Mouse (Mus musculus) E14TG2a.4 (cell line): Measurements from ENCODE around the gene Cux2.

Source experiments
- H3K27me3 ChIP-seq: 2 replicates; pipeline ENCODE4 v1.6.1; 2014; ENCODE audit warnings: low read length, control low read depth; ENCODE audit not compliant: insufficient read depth
- H3K36me3 ChIP-seq: 2 replicates; pipeline ENCODE4 v1.6.1; 2014; ENCODE audit warnings: low read length, control low read depth; ENCODE audit not compliant: insufficient read depth
- H3K4me1 ChIP-seq: replicated peaks from 2 replicates; pipeline ENCODE4 v1.6.1; 2014; ENCODE audit warnings: low read depth, low read length, control low read depth
- H3K4me3 ChIP-seq: replicated peaks from 2 replicates; pipeline ENCODE4 v1.5.1; 2014; ENCODE audit warnings: mild to moderate bottlenecking, low read length
- H3K9me3 ChIP-seq: 2 replicates; pipeline ENCODE4 v1.6.1; 2014; ENCODE audit warnings: low read length, control low read depth
- CTCF ChIP-seq: conservative IDR thresholded peaks from 2 replicates; pipeline ENCODE4 v1.5.1; 2014; ENCODE audit warnings: low read length
- NANOG ChIP-seq: IDR thresholded peaks from 2 replicates; pipeline ENCODE4 v1.6.1; 2014; ENCODE audit warnings: borderline replicate concordance, low read length, mixed read lengths
- POU5F1 ChIP-seq: IDR thresholded peaks from 2 replicates; pipeline ENCODE4 v1.6.1; 2014; ENCODE audit warnings: low read length, borderline replicate concordance

Cux2 gene

DNA sequence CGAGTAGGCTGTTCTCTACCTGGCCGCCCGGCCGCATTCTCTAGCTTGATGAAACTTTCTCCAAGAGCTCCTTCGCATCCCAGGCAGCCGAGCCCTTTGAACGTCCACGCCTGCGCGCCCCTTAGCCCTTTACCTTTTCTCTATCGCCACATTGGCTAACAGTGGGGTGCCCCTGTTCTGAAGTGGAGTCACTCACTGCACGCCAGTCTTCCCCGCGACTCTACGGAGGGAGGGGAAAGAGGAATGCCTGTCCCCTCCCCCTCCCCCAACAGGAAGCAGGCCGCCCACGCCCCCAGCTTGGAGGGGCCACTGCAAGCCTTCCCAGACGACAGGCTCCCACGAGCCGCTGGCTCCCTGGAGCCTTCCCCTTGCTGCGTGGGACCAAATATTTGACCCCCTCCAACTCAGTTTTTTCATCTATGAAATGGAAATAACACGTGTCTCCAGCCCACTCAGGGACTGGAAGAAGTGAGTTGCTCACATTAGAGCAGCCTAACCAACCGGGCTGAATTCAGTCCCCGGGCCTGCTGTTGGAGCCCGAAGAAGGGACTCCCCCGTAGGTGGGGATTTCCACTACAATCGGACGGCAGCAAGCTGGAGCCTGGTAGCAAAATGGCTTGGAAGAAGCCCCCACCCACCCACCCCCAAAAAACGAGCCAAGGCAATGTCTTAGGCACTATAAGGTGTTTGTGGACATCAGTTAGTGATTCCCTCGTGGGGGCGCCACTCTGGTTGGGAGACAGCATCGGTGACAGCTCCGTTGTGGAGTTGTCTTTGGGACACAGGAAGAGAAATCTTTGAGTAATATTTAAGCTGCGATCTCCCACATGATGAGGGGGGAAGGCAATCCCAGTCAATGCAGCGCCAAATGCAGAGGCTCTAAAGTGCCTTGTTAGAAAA is 212.2 kb downstream of the Cux2 start, which contains the start of gene Sh2b3:
Sh2b3 (minus strand) TSS at position 206 of the 900 bp plus-strand sequence.
- Histone ChIP-seq H3K9me3 (no peaks in the 10 kb centered on the region), H3K4me1 (peaks cover 76% of the 10 kb centered on the region), H3K27me3 (peaks cover 33% of the 10 kb centered on the region), H3K4me3 (peak within 1 kb of the TSS; percentile 95), H3K36me3 (0 out of 2 replicates have a peak, but pooled peaks cover under 1% of the 10 kb centered on the region)
- no peak for TF ChIP-seq NANOG
- TF ChIP-seq POU5F1 = no peak
- no peak for TF ChIP-seq CTCF

GRCm38 (mm10) chr5:121836692-121837415 is 213.0 kb downstream of the Cux2 start:
- H3K36me3 ChIP-seq = peaks cover 9% of the 10 kb centered on the region; the same call in 1 of the 2 replicates
- no peaks in the 10 kb centered on the region for H3K9me3 ChIP-seq
- peaks cover 31% of the 10 kb centered on the region for H3K27me3 ChIP-seq
- H3K4me3 ChIP-seq = peak overlapping the region; percentile 95
- peaks cover 68% of the 10 kb centered on the region for H3K4me1 ChIP-seq
- no peak for TF ChIP-seq POU5F1
- TF ChIP-seq NANOG = no peak
- no peak for TF ChIP-seq CTCF

DNA sequence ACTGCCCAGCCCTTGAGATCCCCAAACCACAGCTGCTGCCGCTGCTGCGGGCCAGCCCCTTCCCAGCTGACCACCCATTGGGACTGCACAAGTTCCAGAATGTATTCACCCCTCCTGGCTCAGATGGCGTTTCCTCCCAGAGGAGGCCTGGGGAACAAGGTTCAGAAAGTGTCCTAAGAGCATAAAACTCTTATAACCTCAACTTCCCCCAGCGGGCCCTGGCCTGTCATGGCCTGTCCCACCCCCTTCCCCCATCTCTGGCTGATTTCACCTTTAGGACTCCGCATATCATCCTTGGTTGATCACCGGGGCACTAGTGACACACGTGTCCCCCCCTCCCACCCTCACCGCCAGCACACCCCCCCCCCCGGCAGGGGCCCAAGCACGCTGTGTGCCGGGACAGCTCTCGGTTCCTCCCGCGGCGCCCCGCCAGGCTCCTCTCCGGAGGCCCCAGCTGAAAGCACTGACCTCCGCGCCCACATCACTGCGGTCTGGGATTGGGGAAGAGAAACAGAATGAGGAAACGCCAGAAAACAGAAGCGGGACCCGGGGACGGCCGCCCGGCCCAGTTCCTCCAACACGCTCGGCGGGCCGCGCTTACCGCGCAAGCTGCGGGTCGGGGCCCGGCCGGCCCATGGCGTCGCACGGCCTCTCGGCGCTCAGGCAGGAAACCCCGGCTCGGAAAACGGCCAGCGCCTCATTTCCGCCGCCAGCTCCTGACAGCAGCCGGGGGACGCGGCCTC is 213.8 kb downstream of the Cux2 start:
- TF ChIP-seq NANOG (no peak), CTCF (no peak), POU5F1 (no peak)
- H3K4me1 ChIP-seq = peaks cover 60% of the 10 kb centered on the region
- H3K36me3 ChIP-seq = peaks cover 16% of the 10 kb centered on the region
- H3K27me3 ChIP-seq = peaks cover 31% of the 10 kb centered on the region
- peak overlapping the region; percentile 95 for H3K4me3 ChIP-seq
- H3K9me3 ChIP-seq = no peaks in the 10 kb centered on the region

DNA sequence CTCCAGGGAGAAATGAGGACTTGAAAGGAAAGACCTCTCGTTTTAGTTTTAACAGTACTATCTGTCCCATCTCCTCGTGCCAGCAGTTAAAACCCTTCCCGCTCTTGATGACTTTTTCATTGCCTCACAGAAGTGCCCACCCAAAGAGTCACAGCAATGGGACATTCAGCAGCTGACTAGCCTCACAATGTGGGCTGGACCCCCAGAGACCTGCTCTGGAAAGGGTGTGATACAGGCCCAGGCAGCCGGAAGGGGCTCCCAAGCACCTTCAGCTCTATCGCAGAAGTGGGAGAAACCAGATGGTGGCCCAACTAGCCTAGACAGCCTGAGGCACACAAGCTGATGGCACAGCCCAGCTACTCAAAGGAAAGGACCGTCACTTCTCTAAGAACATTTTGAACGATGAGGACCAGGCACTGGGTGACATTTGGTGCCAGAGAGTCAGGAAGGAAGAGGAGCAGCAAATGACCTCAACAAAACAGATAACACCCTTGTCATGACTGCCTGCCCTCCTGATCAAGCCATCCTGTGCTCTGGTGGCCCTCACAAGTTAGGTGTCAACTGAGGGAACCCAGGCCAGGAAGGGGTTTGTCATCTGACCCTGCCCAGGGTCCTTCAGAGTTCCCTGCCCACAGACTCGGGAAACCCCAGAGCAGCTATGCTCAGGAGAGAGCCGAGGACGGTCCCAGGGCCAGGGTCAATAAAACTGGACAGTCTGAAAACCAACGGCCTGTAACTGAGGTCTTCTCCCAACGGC is 214.7 kb downstream of the Cux2 start:
- no peaks in the 10 kb centered on the region for H3K9me3 ChIP-seq
- TF ChIP-seq NANOG (no peak), POU5F1 (no peak), CTCF (no peak)
- H3K4me1 ChIP-seq = peaks cover 60% of the 10 kb centered on the region
- peaks cover 18% of the 10 kb centered on the region for H3K36me3 ChIP-seq
- H3K4me3 ChIP-seq = peak overlapping the region; percentile 95
- H3K27me3 ChIP-seq = peaks cover 35% of the 10 kb centered on the region

DNA sequence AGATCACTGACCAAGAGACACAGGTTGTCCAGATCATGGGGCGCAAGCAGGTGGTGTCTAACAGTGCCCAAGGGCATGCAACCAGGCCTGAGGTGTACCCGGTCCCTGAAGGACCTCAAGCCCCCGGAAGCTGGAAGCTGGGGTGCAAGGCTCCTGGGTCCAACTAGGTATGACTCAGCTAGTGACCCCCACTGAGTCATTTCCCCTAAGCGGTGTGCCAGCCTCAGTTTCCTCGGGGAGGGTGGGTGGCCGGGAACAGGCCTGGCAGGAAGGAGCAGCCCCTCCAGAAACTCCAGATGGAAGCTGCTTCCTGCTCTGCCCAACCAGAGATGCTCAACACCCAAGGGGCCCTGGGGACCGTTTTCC is 215.7 kb downstream of the Cux2 start:
- TF ChIP-seq CTCF = no peak
- no peak for TF ChIP-seq POU5F1
- TF ChIP-seq NANOG = no peak
- H3K4me3 ChIP-seq = 0 out of 2 replicates have a peak overlapping the region, but pooled peaks have one; percentile 17
- H3K27me3 ChIP-seq = peaks cover 41% of the 10 kb centered on the region
- no peaks in the 10 kb centered on the region for H3K9me3 ChIP-seq
- peaks cover 65% of the 10 kb centered on the region for H3K4me1 ChIP-seq
- H3K36me3 ChIP-seq = peaks cover 18% of the 10 kb centered on the region

DNA sequence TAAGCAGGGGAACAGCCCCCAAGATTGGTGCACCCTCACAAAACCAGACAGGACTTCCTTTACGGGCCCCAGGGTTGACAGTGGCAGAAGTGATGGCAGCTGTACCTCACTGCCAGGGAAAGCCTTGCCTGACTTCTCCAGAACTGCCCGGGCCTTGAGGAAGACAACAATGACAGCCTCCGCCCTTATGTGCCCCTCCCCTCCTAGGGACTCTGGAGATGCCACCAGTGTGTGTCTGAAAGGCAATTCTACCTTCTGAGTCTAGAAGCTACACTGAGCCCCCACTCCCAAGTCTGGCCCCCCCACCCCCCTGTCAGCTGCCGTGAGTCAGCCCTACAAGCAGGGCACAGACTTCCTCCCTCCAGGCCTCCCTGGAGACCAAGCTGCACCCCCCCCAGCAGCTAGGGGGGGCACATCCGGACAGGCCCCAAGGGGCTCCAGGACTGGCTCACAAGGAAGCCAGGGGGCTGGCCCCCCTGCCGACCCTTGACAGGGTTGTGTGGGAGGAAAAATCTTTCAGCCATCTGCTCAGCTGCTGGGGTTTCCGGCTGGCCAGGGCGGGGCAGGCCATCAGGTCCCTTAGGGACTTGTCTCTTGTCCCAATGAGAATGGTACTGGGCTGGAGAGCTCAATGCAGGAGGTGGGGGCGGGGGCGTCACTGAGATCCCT is 216.2 kb downstream of the Cux2 start:
- H3K36me3 ChIP-seq = peaks cover 18% of the 10 kb centered on the region
- H3K27me3 ChIP-seq = peaks cover 42% of the 10 kb centered on the region
- TF ChIP-seq NANOG (no peak), CTCF (no peak), POU5F1 (no peak)
- no peaks in the 10 kb centered on the region for H3K9me3 ChIP-seq
- 0 out of 2 replicates have a peak overlapping the region, but pooled peaks have one; percentile 17 for H3K4me3 ChIP-seq
- peaks cover 63% of the 10 kb centered on the region for H3K4me1 ChIP-seq

DNA sequence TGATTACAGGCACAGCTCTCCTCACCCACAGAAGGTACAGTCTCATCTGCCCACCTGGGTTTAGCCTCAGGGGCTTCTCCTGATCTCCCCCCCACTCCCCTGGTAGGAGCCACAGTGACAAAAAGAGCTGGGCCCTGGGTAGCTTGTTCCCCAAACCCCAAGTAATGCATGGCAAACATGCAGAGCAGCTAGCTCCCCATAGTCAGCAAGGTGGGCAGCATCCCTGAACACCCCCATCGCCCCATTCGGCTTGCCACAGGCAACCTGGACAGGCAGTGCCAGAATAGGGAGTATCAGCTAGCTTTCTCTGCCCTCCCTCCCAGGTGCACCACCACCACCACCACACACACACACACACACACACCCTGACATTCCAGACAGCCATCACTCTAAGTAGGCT is 216.7 kb downstream of the Cux2 start:
- no peak overlapping the region for H3K4me3 ChIP-seq
- TF ChIP-seq CTCF (no peak), NANOG (no peak), POU5F1 (no peak)
- peaks cover 19% of the 10 kb centered on the region for H3K36me3 ChIP-seq
- H3K9me3 ChIP-seq = no peaks in the 10 kb centered on the region
- peaks cover 45% of the 10 kb centered on the region for H3K27me3 ChIP-seq
- H3K4me1 ChIP-seq = peaks cover 59% of the 10 kb centered on the region
